Mouse (Mus musculus): ENCODE data around the gene Gnmt.

Gnmt gene

DNA sequence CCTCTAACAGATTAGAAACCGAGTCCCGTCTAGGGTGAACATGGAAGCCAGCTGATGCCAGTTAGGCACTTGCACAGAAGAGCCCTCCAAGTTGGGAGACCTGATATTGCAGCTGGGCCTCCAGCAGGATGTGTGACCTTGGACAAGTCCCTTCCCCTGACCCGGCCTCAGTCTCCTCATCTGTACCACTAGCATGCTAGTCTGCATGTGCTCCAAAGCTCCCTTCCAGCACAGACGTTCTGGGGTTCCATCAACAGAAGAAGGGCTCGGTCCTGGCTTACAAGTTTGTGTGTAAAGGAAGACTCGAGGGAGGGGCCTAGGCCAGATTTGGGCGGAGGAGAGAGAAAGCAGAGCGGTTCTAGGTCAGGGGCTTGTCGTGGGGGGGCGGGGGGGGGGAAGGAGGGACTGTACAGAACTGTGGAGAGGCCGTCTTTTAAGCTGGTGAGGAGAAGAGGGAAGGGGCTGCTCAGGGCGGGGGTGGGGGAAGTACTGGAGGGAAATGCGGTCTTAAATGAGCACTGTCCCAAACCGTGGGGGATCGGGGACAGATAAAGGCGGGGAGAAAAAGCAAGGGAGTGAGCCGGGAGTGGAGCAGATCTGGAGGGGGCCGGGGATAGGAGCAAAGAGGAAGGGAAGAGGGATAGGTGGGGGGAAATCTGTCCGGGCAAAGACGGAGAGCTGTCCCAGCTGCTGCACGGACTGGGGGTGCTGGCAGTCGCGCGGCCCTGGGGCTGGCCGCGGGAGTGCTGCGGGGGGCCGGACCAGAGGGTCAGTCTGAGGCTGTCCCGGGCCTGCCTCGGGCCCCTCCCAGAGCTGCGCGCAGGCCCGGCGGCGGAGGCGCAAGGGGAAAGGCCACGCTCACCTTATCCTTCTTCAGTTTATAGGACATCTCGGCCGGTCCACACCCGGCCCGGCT is 24.7 kb downstream of the Gnmt start:
- no peak for DNase-seq (ENCODE audit: low read depth)

DNA sequence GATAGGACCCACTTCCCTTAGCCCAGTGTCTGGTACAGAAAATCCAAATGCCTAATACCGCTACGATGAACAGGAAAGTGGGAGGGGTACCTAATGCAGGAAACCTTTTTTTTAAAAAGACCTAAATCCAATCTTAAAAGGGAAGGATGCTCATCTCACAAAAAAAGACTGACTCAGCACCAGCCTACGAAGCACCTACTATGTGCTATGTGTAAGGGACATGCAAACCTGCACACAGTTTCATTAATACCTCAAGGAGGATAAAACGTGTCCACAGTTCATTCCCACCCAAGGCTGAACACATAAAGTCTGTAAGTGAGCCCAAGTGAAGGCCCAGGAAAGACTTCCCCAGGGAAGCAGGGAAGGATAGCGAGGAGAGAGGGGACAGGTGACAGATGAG is 26.5 kb downstream of the Gnmt start:
- no peak for DNase-seq (ENCODE audit: low read depth)

DNA sequence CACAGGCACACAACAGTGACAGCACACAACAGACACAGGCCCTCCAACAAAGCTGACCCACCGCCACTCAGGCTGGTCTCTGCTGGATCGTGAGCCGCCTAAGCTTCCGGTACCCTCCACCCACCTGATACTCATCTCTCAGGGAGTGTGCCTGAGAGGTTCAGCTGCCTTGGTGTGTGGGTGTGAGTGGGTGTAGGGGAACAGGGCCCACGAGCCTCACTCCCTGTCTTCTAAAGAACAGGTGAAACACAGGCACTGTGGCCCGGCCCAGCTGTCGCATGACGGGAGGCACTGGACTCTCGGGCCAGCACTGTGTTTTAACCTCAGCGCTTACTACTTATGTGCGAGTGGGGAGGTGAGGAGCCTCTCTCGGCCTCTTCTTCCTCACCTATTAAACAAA is 26.9 kb downstream of the Gnmt start:
- no peak for DNase-seq (ENCODE audit: low read depth)

DNA sequence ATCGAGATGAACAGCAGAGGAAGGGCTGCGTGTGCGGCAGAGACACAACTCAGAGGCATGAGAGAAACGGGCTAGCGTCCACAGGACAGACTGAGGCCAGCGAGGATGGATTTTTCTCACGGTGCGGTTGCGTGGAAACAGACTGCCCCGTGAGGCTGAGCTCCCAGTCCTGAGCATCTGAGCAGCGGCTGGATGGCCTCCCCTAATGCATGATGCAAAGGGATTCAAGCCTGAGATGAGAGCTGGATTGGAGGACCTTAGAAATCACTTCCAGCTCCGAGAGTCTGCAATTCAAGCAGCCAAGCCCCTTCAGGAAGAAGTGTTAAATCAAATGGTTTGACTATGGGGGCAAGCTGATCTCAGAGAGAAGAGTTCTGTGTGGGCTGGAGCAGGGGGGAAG is 27.5 kb downstream of the Gnmt start:
- no peak for DNase-seq (ENCODE audit: low read depth)

DNA sequence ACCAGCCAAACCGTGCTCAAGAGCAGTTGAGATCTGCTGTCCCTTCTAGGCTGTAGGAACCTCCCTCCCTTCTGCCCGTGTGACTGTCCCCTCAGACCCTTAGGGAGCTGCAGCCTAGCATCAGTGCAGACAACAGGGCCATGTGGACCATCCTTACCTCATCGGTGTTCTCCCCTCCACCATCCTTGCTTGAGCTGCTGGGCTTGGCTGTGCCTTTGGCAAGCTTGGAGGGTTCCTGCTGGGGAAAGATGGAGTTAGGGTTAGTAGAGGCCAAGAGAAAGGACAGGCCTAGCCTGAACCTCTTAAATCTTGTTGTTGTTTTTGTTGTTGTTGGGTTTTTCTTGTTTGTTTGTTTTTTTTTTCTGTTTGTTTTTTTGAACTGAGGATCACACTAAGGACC is 29.1 kb downstream of the Gnmt start:
- no peak for DNase-seq (ENCODE audit: low read depth)

DNA sequence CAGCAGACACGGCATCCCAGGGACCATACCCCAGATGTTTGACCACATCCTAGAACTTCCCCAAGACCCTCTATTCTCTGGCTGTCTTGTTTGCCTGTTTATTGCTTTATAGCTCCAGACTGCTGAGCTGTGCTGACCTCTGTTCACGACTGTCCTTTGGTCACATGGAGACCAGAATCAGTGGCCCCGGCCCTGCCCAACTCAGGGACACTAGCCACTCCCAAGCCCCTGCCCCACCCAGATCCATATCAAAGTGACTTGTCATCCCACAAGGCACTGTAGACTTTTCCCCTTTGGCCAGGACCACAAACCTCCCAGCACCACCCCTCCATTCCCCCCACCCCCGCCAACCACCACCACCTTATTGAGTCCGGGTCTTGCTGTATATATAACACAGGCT is 29.7 kb downstream of the Gnmt start:
- DNase-seq (ENCODE audit: low read depth) = no peak

DNA sequence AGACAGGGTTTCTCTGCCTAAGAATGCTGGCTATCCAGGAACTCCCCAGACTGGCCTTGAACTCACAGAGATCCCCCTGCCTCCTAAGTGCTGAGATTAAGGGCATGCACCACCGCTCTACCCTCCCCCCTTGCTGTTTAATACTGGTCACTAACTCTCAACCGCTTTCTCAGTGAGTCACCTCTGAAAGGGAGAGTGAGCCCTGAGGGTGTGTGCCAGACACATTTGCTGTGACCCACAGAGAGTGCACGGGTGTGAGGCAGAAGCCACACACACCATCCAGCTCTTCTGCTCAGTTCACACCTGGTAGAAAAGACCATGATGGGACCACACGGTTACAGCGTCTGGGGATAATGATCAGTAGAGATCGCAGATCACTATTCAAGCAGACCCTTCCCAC is 30.5 kb downstream of the Gnmt start:
- no peak for DNase-seq (ENCODE audit: low read depth)

DNA sequence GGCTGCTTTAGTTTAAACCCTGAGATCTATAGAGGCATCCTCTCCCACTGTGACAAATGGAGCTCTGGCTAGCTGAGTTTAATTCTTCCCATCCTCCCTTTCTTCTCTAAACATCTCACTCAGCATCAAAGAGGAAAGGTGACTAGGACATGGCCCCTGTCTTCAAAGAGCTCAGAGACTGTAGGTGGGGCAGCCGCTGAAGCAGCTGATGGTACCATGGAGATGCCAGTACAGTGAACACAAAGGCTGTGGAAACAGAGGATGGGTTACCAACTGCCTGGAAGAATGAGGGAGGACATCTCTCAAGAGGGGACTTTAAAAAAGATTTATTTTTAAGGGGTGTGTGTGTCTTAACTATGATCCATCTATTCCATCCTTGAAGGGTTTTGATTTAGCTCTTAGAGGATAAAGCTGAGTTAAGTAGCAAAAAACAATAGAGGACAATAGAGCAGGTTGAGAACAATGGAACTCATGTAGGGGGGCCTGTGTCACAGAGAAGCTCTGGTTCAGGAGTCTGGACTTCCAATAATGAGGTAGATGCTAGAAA is 34.4 kb downstream of the Gnmt start:
- no peak for DNase-seq (ENCODE audit: low read depth)

DNA sequence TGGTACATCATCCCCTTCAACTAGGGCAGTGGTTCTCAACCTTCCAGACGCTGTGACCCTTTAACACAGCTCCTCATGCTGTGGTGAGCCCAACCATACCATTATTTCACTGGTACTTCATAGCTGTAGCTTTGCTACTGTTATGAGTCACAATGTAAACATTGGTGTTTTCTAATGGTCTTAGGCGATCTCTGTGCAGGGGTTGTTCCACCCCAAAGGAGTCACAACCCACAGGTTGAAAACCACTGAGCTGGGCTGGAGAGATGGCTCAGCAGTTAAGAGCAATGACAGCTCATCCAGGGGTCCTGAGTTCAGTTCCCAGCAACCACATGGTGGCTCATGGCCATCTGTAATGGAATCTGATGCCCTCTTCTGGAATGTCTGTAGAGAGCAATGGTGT is 37.6 kb downstream of the Gnmt start:
- peak; percentile 83 for DNase-seq (ENCODE audit: low read depth)

DNA sequence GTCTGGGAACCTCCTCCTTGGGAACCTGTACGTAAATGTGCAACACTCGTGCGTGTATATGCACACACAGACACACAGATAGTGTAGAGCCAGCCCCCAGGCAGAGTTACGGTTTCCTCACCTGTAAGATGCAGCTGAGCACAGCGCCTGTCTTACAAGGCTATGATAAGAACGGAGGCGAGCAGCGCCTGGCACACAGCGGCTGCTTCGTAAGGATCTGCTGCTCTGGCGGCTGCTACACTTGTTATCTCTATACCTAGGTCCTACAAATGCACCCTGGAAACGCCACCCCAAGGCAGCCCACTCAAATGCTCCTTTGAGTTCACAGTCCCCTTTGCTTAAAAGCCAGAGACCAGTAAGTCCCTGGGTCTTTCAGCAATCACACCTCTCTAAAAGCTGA is 38.3 kb downstream of the Gnmt start:
- no peak for DNase-seq (ENCODE audit: low read depth)

DNA sequence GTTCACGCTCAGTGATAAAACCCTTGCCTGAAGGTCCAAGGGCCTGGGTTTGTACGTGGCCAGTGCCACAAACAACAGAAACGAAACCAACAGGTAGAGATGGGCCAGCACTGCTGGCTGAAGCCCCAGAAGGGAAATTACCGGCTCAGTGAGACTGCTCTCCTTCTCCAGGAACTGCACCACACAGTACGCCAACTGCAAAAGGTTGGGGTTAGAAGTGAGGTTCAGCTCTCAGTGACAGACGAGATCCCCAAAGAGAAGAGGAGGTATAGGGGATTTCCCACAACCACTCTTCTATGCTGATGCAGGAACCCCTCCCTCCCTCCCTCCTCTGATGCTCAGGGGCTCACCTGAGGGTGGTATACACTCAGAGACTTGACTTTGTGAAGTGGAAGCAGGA is 43.1 kb downstream of the Gnmt start:
- no peak for DNase-seq (ENCODE audit: low read depth)

DNA sequence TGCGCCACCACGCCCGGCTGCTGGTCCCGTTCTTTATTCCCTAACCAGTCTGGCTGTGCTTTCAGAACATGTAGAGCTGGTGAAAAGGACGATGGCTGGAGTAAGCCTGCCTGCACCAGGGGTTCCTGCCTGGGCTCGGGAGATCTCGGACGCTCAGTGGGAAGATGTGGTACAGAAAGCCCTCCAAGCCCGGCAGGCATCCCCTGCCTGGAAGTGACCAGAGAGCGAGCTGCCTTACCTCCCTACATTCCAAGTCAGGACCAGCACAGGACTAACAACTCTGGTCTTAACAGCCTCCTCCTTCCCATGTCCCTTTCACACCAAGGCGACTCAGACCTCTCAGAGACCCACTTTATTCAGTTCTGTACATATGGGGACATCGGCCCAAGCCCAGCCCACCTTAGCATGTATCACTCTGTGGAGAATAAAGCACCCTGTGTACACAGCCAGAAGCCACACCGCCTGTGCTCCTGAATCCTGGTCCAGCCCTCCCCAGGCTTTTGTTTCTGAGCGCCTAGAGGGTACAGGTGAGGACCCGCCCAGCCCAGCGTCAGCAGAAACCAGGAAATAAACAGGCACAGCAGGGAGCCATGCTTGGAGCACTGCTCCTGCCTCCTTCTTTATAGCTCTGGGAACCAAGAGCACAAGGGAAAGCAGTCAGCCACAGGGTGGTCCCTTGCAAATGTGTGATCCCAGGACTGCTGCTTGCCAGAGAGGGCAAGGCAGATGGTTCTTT is 46.1 kb downstream of the Gnmt start:
- DNase-seq (ENCODE audit: low read depth) = no peak

DNA sequence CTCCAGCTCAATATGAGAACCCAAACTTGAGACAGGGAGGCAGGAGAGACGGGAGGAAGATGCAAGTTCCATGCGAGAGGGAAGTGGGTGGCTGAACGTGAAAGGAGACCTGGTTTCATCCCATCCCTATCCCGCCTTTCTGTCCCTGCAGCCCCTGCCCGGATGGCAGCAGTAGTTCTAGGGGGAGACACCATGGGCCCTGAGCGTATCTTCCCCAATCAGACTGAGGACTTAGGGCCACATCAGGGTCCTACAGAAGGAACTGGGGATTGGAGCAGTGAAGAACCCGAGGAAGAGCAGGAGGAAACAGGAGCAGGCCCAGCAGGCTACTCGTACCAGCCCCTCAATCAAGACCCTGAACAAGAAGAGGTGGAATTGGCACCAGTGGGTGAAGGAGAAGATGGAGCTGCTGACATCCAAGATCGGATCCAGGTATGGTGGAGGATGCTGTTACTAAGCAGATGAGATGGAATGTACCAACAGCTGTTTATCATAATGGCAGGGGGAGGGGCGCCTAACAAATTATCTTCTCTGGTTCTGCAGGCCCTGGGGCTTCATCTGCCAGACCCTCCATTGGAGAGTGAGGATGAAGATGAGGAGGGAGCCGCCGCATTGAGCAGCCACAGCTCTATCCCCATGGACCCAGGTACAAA is 47.4 kb downstream of the Gnmt start:
- DNase-seq (ENCODE audit: low read depth) = no peak

DNA sequence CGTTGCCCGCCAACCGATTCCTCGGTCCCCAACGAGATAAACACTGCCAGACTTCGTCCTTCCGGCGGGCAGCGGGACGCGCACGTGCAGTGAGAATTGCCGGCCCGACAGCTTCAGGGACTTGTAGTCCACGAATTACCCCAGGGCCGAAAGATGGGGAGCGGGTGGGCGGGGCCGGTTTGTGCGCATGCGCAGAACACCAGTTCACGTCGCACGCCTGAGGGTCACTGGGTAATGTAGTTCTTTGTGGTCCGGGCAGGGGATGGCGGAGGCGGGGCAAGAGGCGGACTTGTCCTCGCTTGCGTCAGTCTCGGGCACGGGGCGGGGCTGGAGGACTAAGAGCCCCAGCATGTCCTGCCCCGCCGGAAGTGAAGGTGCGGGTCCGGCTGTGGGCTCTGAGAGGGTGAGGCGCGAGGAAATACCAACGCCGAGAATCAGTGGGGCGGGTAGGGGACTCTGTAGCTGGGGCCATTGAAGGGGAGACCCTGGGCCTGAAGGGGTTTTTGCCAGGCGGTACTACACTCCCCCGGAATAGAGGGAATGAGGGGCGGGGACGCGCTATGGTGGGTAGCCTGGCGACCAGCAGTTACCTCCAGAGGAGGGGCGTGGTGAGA is 48.1 kb downstream of the Gnmt start, which contains the start of gene Klhdc3:
TSS of gene Klhdc3 (minus strand) at position 155 of the 614 bp plus-strand sequence.
- peak; percentile 100 for DNase-seq (ENCODE audit: low read depth)

DNA sequence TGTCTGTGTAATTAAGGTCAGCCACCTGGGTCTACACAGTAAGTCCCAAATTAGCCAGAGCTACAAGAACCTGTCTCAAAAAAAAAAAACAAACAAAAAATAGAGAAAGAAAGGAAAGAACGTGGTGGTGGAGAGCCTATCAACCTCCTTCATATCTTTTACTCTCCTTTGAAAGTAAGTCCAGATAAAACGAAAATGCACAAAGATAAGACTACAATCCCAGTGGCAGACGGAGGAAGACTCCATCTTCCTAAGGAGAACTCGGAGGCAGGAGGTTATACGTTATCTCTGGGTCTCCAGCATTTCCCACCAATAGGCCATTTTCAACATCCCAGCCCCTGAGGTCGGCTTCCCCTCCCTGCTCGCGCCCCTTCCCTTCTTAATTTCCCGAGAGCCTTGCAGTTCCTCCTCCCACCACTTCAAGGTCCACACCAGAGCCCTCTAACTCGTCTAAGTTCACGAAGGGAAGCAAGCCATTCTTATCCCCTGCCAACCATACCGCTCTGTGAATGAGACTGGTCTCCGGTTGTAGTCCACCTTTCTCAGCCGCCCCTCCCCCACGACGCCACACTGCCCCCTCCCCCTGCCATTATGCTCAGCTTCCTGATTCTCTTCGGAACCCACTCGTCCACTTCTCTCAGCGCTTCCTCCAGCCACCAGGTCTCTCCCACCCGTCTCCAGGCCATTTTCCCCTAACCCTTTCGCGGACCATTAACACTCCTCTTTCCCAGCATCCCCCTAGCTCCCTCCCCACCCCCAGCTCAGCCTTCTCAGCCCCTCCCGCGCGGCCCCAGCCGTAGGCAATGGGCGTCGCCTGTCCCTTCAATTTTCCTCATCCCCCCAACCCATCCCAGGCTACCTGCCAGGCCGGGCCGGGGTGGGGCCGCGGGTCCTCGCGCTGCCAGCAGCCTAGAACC is 48.9 kb downstream of the Gnmt start:
- DNase-seq (ENCODE audit: low read depth) = peak; percentile 62

DNA sequence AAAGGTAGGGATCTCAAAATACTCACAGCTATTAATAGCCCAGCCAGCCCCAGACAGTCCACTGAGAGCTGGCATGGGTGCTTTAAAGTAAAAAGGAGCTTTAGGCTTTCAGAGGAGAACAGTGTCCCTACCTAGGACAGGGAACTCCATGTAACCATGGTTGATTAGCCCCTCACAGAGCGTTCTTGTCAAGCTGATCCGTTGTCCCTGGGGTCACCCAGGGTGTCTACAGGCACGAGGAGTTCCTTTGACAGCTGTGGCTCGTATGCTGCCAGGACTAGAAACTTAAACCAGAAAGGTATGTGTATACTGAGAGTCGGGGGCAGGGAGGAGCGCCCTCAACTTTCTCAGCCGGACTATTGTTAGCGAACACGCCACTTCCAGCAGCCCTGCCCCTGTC is 50.1 kb downstream of the Gnmt start:
- DNase-seq (ENCODE audit: low read depth) = no peak

DNA sequence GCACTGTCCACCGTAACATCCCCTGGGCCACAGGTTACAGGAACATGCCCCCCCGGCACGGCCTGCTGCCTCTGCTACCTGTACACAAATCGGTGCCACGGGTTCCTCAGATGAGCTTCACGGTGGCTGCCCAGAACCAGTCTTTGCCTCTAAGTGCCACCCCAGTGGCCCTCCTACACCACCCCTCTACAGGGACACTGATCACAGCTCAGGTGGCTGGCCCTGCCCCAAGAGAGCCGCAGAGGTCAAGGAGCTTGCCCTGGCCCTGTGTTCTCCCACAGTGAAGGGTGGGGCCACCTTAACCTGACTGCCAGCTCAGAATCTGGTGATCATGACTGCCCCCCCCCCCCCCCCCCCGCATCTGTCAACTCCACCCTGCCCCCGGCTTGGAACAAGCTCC is 50.6 kb downstream of the Gnmt start, which contains the start of gene Mea1:
TSS of gene Mea1 (plus strand) at position 378 of the 400 bp plus-strand sequence.
- DNase-seq (ENCODE audit: low read depth) = no peak

Measured in 416B (cell line).